Mouse (Mus musculus) myocyte (in vitro differentiated cells): Measurements from ENCODE around the gene Fam214a. TPM values are rescaled to one million over a fixed set of nuclear protein-coding genes. Genes with fewer than 3 reads are reported as not detected.
"Not testable (repeated sequence)": the region's sequence is repeated elsewhere in the genome, so short reads cannot be mapped to it uniquely, and the experiment has no call there.

Source experiments
- H3K27me3 ChIP-seq: one replicate; pipeline ENCODE4 v1.6.1; 2011; ENCODE audit not compliant: control insufficient read depth, insufficient read depth, insufficient read length
- H3K36me3 ChIP-seq: one replicate; pipeline ENCODE4 v1.6.1; 2011; ENCODE audit not compliant: control insufficient read depth, insufficient read depth
- H3K4me2 ChIP-seq: one replicate; pipeline ENCODE4 v1.6.1; 2011; ENCODE audit warnings: low read depth, control low read depth
- H3K4me3 ChIP-seq: one replicate; pipeline ENCODE4 v1.5.1; 2011; ENCODE audit warnings: mild to moderate bottlenecking, control low read depth, moderate library complexity
- H3K79me2 ChIP-seq: one replicate; pipeline ENCODE4 v1.6.1; 2011; ENCODE audit not compliant: control insufficient read depth, insufficient read depth
- H3ac ChIP-seq: one replicate; pipeline ENCODE4 v1.6.1; 2011; ENCODE audit not compliant: control insufficient read depth, insufficient read length
- CEBPB ChIP-seq: IDR thresholded peaks from 2 replicates; pipeline ENCODE4 v1.6.1; 2011; ENCODE audit warnings: mild to moderate bottlenecking, moderate library complexity; ENCODE audit not compliant: poor library complexity, insufficient read depth, severe bottlenecking
- E2F4 ChIP-seq: IDR thresholded peaks from one replicate; pipeline ENCODE4 v1.6.1; 2011; ENCODE audit warnings: mild to moderate bottlenecking, control low read depth, moderate library complexity; ENCODE audit not compliant: insufficient read depth
- MAX ChIP-seq: IDR thresholded peaks from one replicate; pipeline ENCODE4 v1.6.1; 2011; ENCODE audit warnings: low read depth, mild to moderate bottlenecking, control low read depth
- MYOD1 ChIP-seq, 3 experiments: IDR thresholded peaks; one replicate each; pipeline ENCODE4 v1.6.1; 2011; ENCODE audit warnings: control low read depth in 2 of 3, low read depth in 2 of 3, mild to moderate bottlenecking in 2 of 3, moderate library complexity in 1 of 3; ENCODE audit not compliant: insufficient read length in 2 of 3, control insufficient read depth in 1 of 3
- MYOG ChIP-seq, 3 experiments: IDR thresholded peaks; one replicate each; pipeline ENCODE4 v1.6.1; 2011; ENCODE audit warnings: control low read depth in 2 of 3, low read depth in 2 of 3, mild to moderate bottlenecking in 2 of 3; ENCODE audit not compliant: insufficient read length in 2 of 3, control insufficient read depth in 1 of 3, insufficient read depth in 1 of 3
- POLR2A ChIP-seq: IDR thresholded peaks from one replicate; pipeline ENCODE4 v1.6.1; 2011; ENCODE audit warnings: low read depth, mild to moderate bottlenecking, control low read depth, moderate library complexity; ENCODE audit not compliant: insufficient read length
- POLR2AphosphoS2 ChIP-seq: IDR thresholded peaks from one replicate; pipeline ENCODE4 v1.6.1; 2011; ENCODE audit warnings: low read depth, control low read depth; ENCODE audit not compliant: insufficient read length
- REST ChIP-seq: IDR thresholded peaks from one replicate; pipeline ENCODE4 v1.6.1; 2011; ENCODE audit warnings: mild to moderate bottlenecking, control low read depth, moderate library complexity; ENCODE audit not compliant: insufficient read depth, insufficient read length
- SRF ChIP-seq: IDR thresholded peaks from one replicate; pipeline ENCODE4 v1.6.1; 2011; ENCODE audit warnings: low read depth; ENCODE audit not compliant: control insufficient read depth, insufficient read length
- TCF12 ChIP-seq: IDR thresholded peaks from one replicate; pipeline ENCODE4 v1.6.1; 2011; ENCODE audit warnings: mild to moderate bottlenecking, control low read depth; ENCODE audit not compliant: poor library complexity, insufficient read depth, severe bottlenecking
- TCF3 ChIP-seq: IDR thresholded peaks from one replicate; pipeline ENCODE4 v1.6.1; 2011; ENCODE audit warnings: low read depth, control low read depth; ENCODE audit not compliant: insufficient read length
- USF1 ChIP-seq: IDR thresholded peaks from one replicate; pipeline ENCODE4 v1.6.1; 2011; ENCODE audit warnings: low read depth, mild to moderate bottlenecking, control low read depth, moderate library complexity
- polyA plus RNA-seq: library from polyadenylated mRNA; unstranded; fragments of >200 nt; fragmentation: generic; extraction: Trizol; gene quantifications from one replicate; pipeline ENCODE4 v1.2.1, GENCODE M21; 2012; ENCODE audit warnings: missing spikeins

Fam214a gene
- polyA plus RNA-seq, 1 experiment, result 2.6 TPM

DNA sequence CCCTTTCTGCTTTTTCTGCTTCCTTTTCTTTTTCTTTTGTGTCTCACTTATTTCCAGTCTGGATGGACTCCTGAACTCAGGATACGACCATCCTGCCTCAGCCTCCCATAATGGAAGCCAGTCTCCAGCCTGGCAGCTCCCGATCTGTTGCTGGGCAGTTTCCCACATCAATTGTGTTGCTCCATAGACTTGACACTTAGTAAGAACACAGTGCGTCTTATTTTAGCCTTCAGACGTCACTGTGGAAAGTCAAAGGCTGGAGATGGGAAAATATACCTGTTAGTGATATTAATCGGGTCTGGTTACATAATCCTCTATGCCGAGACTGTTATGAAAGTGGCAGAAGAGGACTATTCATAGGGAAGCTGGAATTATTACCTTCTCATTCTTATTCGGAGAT is 26.2 kb downstream of the Fam214a start:
- H3K4me2 ChIP-seq, result no peak overlapping the region

DNA sequence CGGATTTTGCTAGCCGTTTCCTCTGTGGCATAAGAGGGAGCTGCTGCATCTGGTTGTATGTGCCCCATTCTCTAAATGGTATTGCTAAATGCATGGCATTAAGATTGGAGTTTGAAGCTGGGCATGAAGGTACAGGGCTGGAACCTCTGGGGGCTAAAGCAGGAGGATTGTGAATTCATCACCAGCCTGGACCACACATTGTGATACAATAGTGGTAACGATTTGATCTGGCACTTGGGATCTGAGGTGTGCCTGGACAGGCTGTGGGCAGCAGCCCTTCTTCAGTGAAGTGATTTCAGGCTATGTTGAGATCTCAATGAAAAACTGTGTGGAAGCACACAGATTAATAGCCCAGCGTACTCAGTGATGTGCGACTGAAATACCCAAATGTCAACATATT is 26.7 kb downstream of the Fam214a start:
- Histone ChIP-seq H3K27me3 (no peaks in the 10 kb centered on the region), H3K79me2 (no peaks in the 10 kb centered on the region), H3ac (no peak overlapping the region), H3K4me3 (no peak overlapping the region), H3K36me3 (no peaks in the 10 kb centered on the region), H3K4me2 (no peak overlapping the region)
- no peak for TF ChIP-seq MYOG (IDR thresholded peaks at IDR 0.05; ENCODE audit: control insufficient read depth in 1 of 3, insufficient read depth in 1 of 3, insufficient read length in 2 of 3, low read depth in 2 of 3)
- TF ChIP-seq TCF3, result no peak
- TF ChIP-seq POLR2AphosphoS2, result no peak
- no peak for TF ChIP-seq SRF
- TF ChIP-seq MAX, result no peak
- TF ChIP-seq TCF12, result no peak
- no peak for TF ChIP-seq MYOD1 (IDR thresholded peaks at IDR 0.05; ENCODE audit: control insufficient read depth in 1 of 3, insufficient read length in 2 of 3, low read depth in 2 of 3)
- no peak for TF ChIP-seq USF1
- TF ChIP-seq REST, result no peak
- TF ChIP-seq CEBPB, result no peak
- TF ChIP-seq E2F4, result no peak
- no peak for TF ChIP-seq POLR2A

More for the DNA sequence above, 26.2 kb downstream of the Fam214a start:
- TF ChIP-seq SRF (no peak), REST (no peak), TCF12 (no peak), USF1 (no peak), MAX (no peak), POLR2A (no peak), CEBPB (no peak), POLR2AphosphoS2 (no peak), TCF3 (no peak), MYOG (IDR thresholded peaks at IDR 0.05; ENCODE audit: control insufficient read depth in 1 of 3, insufficient read depth in 1 of 3, insufficient read length in 2 of 3, low read depth in 2 of 3) (no peak), MYOD1 (IDR thresholded peaks at IDR 0.05; ENCODE audit: control insufficient read depth in 1 of 3, insufficient read length in 2 of 3, low read depth in 2 of 3) (no peak), E2F4 (no peak)
- no peak overlapping the region for H3ac ChIP-seq
- H3K79me2 ChIP-seq, result no peaks in the 10 kb centered on the region
- H3K36me3 ChIP-seq, result no peaks in the 10 kb centered on the region
- H3K4me3 ChIP-seq, result no peak overlapping the region
- H3K27me3 ChIP-seq, result no peaks in the 10 kb centered on the region

DNA sequence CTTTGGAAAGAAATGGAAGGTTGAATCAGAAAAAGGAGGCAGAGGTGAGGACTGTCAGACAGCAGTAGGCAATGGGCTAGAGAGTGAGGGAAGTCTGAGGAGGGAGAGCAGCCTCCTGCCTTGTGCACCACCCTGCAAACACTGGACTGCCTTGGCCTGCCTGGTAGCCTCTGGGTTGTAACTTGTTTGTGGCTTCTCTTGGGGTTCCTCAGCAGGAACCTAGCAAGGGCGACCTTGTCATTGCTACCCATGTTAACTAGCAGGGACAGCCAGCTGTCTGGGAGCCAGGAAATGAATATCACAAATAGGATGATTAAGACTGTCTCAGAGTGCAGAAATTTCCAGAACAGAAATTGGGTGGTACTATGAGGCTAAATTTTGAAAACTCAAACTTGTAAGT is 27.2 kb downstream of the Fam214a start:
- Histone ChIP-seq H3K27me3 (no peaks in the 10 kb centered on the region), H3K36me3 (no peaks in the 10 kb centered on the region), H3K4me3 (no peak overlapping the region), H3ac (no peak overlapping the region), H3K79me2 (no peaks in the 10 kb centered on the region), H3K4me2 (no peak overlapping the region)
- no peak for TF ChIP-seq TCF12
- TF ChIP-seq USF1, result no peak
- no peak for TF ChIP-seq REST

DNA sequence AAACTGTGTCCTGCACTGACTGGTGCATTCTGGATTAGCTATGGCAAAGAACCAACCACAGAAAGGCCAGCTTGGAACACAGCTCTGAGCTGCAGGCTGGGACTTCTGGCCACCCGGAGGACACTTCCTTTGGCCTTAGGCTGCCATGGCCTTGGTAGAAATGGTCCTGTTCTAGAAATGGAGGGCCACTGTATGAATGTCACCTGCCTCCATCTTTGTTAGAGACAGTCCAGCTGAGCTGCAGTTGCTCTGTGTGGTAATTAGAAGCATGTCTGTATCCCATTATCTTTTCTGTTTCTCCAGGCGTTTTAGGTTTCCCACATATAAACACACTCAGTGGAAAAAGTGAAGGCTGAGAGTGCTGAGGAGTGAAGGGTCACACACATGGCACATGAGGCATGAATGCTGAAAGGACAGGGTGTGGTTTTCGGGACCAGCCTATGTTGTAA is 29.0 kb downstream of the Fam214a start:
- Histone ChIP-seq H3K4me2 (no peak overlapping the region), H3K4me3 (no peak overlapping the region), H3K79me2 (no peaks in the 10 kb centered on the region), H3K36me3 (no peaks in the 10 kb centered on the region), H3K27me3 (no peaks in the 10 kb centered on the region), H3ac (no peak overlapping the region)
- TF ChIP-seq MAX, result no peak
- TF ChIP-seq POLR2AphosphoS2, result no peak
- no peak for TF ChIP-seq E2F4
- no peak for TF ChIP-seq CEBPB
- no peak for TF ChIP-seq REST
- TF ChIP-seq POLR2A, result no peak
- no peak for TF ChIP-seq SRF
- TF ChIP-seq MYOD1 (IDR thresholded peaks at IDR 0.05; ENCODE audit: control insufficient read depth in 1 of 3, insufficient read length in 2 of 3, low read depth in 2 of 3), result no peak
- no peak for TF ChIP-seq MYOG (IDR thresholded peaks at IDR 0.05; ENCODE audit: control insufficient read depth in 1 of 3, insufficient read depth in 1 of 3, insufficient read length in 2 of 3, low read depth in 2 of 3)
- no peak for TF ChIP-seq TCF12
- TF ChIP-seq USF1, result no peak

DNA sequence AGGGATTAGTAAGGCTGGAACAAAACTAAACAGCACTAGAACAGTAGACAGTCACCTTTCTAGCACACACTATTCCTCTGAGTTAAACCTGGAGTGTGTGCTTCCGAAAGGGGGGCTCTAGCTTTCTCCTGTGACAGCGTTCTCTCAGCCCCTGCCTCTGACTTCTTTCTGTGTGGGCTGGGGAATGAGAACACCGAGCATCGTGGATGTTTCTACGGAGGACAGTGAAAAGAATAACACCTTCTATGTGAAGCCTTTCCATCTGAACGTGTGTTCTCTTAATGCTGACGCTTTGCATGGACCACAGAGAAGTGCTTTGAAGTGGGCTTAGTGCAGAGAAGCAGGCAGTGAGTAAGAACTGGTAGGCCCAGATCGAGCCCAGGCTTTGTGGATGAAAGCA is 29.5 kb downstream of the Fam214a start:
- H3K36me3 ChIP-seq, result no peaks in the 10 kb centered on the region
- H3ac ChIP-seq, result no peak overlapping the region
- H3K4me2 ChIP-seq, result no peak overlapping the region
- H3K27me3 ChIP-seq, result no peaks in the 10 kb centered on the region
- TF ChIP-seq MYOD1 (IDR thresholded peaks at IDR 0.05; ENCODE audit: control insufficient read depth in 1 of 3, insufficient read length in 2 of 3, low read depth in 2 of 3) (no peak), CEBPB (no peak), MYOG (IDR thresholded peaks at IDR 0.05; ENCODE audit: control insufficient read depth in 1 of 3, insufficient read depth in 1 of 3, insufficient read length in 2 of 3, low read depth in 2 of 3) (no peak), USF1 (no peak), POLR2A (no peak), TCF12 (no peak), TCF3 (no peak), SRF (no peak), E2F4 (no peak), MAX (no peak), POLR2AphosphoS2 (no peak), REST (no peak)
- H3K79me2 ChIP-seq, result no peaks in the 10 kb centered on the region
- no peak overlapping the region for H3K4me3 ChIP-seq

DNA sequence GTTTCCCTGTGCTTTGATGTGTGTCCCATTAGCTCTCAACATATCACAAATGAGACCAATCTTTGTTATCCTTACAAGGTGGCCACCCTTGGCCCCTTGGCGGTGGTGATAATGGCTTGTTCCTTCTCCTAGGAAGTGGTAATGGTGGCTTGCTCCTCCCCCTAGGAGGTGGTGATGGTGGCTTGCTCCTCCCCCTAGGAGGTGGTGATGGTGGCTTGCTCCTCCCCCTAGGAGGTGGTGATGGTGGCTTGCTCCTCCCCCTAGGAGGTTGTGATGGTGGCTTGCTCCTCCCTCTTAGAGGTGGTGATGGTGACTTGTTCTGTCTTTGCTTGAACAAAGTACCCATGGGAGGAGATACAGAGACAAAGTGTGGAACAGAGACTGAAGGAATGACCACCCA is 30.0 kb downstream of the Fam214a start:
- H3K79me2 ChIP-seq, H3K4me3 ChIP-seq, H3ac ChIP-seq, H3K4me2 ChIP-seq, H3K27me3 ChIP-seq, H3K36me3 ChIP-seq: not testable (repeated sequence)
